Mouse (Mus musculus) left cerebral cortex, postnatal 36 days (tissue): ENCODE measurements at regions not wholly inside any gene's neighbourhood (a gene's known extent, or its start where the extent isn't known, plus 50 kb on each side); places are given as distances from the start of the nearest gene placed in this dataset.

Experiments
- DNase-seq, 2 experiments: peaks; one replicate each; pipeline ENCODE4 v3.0.0; 2021 to 2022; ENCODE audit warnings: low spot score in 2 of 2, mixed read lengths in 1 of 2
- intact Hi-C: fragments of 180-260 bp; cut with DNase I; formaldehyde crosslinking; loops from one replicate; pipeline ENCODE4 v1.15.1; 2025

DNA sequence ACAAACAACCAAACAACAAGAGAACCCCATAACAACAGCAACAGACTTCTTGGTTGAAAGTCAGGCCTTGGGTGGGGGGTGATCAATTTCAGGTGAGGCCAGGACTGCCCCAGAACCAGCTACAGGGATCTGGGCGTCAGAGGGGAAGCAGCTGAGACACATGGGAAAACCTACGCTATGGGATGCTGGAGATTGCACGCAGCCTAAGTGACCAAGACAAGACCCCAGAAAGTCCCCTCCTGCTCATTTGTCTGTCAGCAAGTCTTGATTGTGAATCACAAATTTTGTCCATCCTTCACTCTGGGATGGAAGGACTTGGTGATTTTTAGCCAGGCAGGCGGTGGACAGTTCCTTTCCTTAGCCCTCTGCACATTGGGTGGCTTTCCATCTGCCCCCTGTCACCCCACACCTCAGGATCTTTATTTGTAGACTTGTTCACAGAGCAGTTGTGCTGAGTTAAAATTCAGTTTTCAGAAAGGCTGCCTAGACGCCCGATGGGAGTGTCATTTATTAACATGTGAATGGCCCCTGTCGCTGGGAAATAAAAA lies 330.9 kb upstream of the Dio3 start:
- DNase-seq: no peak
- intact Hi-C loops: no loop called here

DNA sequence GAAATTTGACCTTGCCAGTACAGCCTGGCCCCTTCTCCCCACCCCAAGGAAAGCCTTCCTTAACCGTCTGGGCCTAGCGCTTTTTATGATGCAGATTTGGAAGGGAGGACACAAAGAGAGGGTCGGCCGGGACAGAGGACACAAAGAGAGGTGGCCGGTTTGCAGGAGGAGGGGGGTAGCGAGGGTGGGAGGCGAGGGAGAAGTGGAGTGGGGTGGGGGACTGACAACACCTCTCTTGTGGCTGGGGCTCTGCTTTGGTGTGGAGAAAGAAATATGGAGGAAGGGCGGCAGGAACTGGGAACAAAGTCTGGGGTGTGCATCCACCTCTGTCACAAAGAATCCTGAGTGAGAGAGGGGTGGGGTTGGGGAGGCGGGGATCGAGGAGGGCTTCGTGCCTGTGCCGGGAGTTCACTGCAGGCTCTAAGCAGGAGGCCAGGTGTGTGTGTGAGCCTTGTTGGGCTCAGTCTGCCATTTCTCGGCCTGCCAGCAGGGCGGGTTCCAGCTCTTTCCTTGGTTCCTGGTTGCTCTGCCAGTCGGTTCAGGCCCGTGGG lies 330.4 kb upstream of the Dio3 start:
- DNase-seq: no peak

GRCm38 (mm10) chr12:109949231-109949965 lies 329.5 kb upstream of the Dio3 start:
- DNase-seq: no peak
- intact Hi-C loops: no loop called here

More for the DNA sequence above, 330.4 kb upstream of the Dio3 start:
- intact Hi-C loops: no loop called here

DNA sequence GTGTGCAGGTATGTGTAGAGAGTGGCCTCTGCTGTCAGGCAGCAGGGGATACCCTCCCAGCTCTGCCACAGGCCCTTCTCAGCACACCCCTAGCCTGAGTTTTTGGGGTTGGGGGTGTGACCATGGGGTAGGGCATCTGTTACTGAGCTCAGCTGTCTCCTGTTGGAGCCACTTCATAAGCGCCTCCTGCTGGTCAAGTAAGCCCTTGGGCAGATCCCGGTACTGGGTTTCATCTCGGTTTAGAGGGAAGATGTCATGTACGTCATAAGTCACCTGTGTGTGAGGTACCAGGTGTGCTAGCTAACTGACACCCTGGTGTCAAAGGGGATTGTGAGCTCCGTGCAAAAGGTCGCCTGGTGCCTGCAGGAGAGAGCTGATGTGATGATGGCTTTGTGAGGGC lies 328.2 kb upstream of the Dio3 start:
- DNase-seq: no peak
- intact Hi-C loops: loop anchor here (10.0 kb wide), 1 partner anchor 506 kb away; no protein-coding TSS in a partner anchor

DNA sequence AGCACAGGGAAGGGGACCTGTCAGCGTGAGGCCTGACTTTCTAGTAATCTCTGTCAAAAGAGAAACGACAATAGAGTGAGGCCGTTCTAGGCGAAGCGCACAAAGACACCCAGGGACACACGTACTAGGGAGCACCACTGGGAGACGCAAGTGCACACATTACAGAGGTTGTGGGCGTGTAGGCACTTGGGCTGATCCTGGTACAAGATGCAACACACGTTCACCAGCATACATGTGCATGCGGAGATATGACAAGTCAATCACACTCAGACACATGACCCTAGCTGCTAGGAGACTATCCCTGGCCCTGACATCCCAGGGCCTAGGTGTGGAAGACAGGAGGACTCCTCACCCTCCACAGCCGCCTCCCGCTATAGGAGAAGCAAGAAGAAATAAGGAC lies 327.4 kb upstream of the Dio3 start:
- intact Hi-C loops: loop anchor here (10.0 kb wide), 1 partner anchor 507 kb away; no protein-coding TSS in a partner anchor
- DNase-seq: no peak

- no peak for DNase-seq
- intact Hi-C loops: loop anchor here (10.0 kb wide), 1 partner anchor 507 kb away; no protein-coding TSS in a partner anchor
Measured at GRCm38 (mm10) chr12:109951884-109952456, 326.9 kb upstream of the Dio3 start.

DNA sequence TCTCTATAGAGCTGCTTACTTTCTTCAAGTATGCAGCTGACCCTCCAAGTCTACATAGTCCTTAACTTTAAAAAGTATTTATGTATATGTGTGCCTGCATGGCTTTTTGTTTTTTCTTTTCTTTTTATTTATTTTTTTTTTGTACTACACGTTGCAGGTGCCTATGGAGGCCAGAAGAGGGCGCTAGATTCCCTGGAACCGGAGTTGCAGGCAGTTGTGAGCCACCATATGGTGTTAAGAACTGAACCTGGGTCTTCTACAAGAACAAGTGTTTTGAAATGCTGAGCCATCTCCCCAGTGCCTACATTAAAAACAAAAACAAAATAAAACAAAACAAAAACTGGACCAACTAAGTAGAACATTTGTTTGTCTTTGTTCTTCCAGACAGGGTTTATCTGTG lies 325.9 kb upstream of the Dio3 start:
- intact Hi-C loops: loop anchor here (10.0 kb wide), 1 partner anchor 508 kb away; no protein-coding TSS in a partner anchor
- no peak for DNase-seq

DNA sequence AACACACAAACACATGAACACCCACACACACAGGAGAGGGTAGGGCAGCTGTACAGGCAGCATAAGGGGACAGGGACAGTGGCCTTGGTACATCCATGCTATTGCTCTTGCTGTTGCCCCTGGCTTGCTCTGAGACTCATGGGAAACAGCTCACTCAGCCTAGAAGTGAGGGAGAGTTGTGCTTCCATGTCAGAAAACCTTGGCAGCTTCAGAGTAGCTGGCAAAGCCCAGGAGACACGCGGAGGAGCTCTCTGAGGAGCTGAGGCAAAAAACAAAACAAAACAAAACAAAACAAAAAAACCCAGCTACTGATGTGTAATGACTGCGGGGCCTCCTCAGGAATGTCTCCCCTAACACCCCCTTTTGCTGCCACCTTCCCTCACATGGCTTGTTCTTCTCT lies 321.6 kb upstream of the Dio3 start:
- DNase-seq: no peak
- intact Hi-C loops: loop anchor here (10.0 kb wide), 1 partner anchor 513 kb away; no protein-coding TSS in a partner anchor

DNA sequence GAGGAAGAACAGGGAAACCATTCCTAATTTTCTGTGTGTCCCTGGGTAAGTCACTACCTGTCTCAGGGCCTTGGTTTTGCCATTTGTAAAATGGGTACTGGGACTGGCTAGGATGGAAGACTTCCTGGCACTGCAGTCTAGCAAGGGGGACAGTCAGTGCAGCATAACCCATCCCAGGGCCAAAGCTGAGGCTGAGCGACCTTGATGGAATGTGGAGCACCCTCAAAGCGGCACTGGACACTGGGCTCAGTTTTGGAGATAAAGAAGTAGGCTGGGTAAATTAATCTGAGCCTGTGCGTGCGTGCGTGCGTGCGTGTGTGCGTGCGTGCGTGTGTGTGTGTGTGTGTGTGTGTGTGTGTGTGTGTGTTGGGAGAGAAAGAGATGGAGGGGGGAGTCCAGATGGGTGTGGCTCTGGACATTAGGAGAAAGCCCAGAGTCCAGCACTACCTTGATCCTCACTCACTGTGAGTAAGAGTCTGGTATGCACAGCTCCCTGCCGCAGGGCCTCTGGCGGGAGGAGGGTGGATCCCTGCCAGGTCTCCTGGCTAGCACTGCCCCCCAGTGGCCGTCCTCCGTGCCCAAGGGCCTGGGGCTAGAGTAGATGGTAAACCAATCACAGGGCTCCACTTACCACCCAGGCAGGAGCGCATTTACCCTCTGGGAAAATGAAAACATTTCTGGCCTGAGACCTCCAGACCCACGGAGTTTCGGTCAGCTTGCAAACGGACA lies 320.3 kb upstream of the Dio3 start:
- DNase-seq: peak; percentile 47
- intact Hi-C loops: loop anchor here (10.0 kb wide), 1 partner anchor 514 kb away; no protein-coding TSS in a partner anchor

GRCm38 (mm10) chr12:109966776-109967175 lies 312.1 kb upstream of the Dio3 start:
- no peak for DNase-seq
- intact Hi-C loops: no loop called here

- peak in 1 of 2 experiments; percentile 36 for DNase-seq
- intact Hi-C loops: no loop called here
Measured at GRCm38 (mm10) chr12:109968303-109968702, 310.6 kb upstream of the Dio3 start.

DNA sequence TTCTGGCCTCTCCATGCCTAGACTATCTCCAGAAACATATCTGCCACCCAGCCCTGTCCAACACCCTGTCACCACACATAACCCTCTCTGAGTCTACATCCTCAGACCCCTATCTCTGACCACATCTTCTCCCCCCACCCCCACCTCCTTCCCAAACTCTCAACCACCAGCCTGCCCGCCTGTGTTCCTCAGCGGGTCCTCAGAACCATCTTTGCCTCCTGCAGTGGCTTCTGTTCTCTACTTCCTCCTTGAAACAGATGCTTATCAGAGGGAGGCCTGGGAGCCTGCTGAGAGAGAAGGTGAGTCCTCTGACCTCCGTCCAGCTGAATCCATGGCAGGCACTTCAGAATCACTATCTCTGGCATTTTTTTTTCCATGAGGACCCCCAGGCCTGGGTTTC lies 307.4 kb upstream of the Dio3 start:
- intact Hi-C loops: loop anchor here (10.0 kb wide), 2 partner anchors 73 to 403 kb away; no protein-coding TSS in a partner anchor
- no peak for DNase-seq

GRCm38 (mm10) chr12:109972366-109973015 lies 306.4 kb upstream of the Dio3 start:
- intact Hi-C loops: loop anchor here (10.0 kb wide), 2 partner anchors 72 to 402 kb away; no protein-coding TSS in a partner anchor
- DNase-seq: no peak

DNA sequence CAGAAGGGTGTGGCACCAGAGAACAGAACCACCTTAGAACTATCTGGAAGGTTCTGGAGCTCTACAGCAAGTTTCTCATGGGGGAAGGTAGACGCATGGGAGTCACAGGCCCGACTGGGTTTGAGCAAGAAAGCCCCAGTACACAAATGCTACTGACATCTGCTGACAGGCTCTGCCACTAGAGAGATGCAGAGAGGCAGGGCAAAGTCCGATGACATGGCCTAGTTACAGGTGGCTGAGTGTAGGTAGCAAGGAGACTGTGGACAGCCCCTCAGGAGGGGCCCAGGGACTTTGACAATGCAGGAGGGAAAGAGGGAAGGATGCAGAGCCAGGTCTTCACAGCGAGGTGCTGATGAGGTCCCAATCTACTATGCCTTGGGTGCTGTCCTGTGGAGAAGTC lies 305.3 kb upstream of the Dio3 start:
- no peak for DNase-seq
- intact Hi-C loops: loop anchor here (10.0 kb wide), 2 partner anchors 71 to 401 kb away; no protein-coding TSS in a partner anchor

DNA sequence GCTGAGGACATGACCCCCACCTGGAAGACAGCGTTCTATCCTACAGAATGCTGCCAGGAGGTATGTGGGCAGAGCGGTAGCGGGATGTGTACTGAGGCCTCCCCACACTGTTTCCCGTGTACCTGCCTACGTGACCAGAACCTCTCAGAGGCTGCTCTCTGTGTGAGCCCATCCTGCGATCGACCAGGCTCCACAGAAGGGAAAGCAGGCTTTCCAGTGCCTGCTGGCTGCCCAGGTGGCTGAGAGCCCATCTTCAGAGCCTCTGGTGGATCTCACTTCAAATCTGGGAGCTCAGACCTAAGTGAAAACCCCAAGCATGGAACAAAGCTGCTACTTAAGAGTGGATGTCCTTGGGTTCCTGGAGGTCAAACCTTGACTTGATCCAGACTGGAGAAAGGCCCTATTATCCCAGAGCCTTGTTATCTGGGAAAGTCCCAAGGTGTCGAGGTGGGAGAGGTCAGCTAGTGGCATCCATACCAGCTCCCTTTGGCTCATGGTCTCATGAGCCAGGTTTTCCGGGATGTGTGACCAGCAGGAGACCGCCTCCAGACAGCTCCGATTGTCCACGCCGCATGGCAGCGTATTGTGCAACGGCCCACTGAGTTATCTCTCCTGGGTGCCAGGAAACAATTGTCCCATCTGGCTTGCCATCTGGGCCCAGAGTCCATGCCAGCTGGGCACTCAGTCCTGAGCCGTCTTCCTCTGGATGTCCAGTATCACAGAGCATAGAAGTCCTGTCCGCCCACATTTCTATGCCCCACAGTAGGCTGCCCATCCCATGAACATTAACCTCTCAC lies 303.5 kb upstream of the Dio3 start:
- intact Hi-C loops: loop anchor here (10.0 kb wide), 2 partner anchors 69 to 399 kb away; no protein-coding TSS in a partner anchor
- peak; percentile 54 to 64 for DNase-seq

- no peak for DNase-seq
- intact Hi-C loops: no loop called here
Measured at GRCm38 (mm10) chr12:109984651-109985050, 294.2 kb upstream of the Dio3 start.

- DNase-seq: no peak
- intact Hi-C loops: no loop called here
Measured at GRCm38 (mm10) chr12:109993410-109993809, 285.5 kb upstream of the Dio3 start.

GRCm38 (mm10) chr12:110002717-110003116 lies 276.2 kb upstream of the Dio3 start:
- DNase-seq: no peak
- intact Hi-C loops: no loop called here
